Mouse (Mus musculus) hindbrain, embryonic 16.5 days (tissue): ENCODE data around the gene Zscan12. TPM values are rescaled to one million over a fixed set of nuclear protein-coding genes. Genes with fewer than 3 reads are reported as not detected.

ENCODE experiments used
- ATAC-seq: fragments of 200-750 bp; cut with Nextera tagmentation; 2 replicates; pipeline ENCODE4 v1.8.0; 2017; ENCODE audit warnings: moderate TSS enrichment, moderate library complexity
- H3K27ac ChIP-seq: fragments of 300-500 bp; sonication (generic); 2 replicates; pipeline ENCODE4 v1.5.1; 2014; ENCODE audit warnings: low read depth, mild to moderate bottlenecking, control low read depth, low read length, moderate library complexity
- H3K27me3 ChIP-seq: fragments of 300-500 bp; sonication (generic); replicated peaks from 2 replicates; pipeline ENCODE4 v1.6.1; 2014; ENCODE audit warnings: low read length; ENCODE audit not compliant: control insufficient read depth, insufficient read depth
- H3K36me3 ChIP-seq: fragments of 300-500 bp; sonication (generic); 2 replicates; pipeline ENCODE4 v1.6.1; 2014; ENCODE audit warnings: mild to moderate bottlenecking, low read length, moderate library complexity, mixed read lengths; ENCODE audit not compliant: control insufficient read depth, insufficient read depth
- H3K4me1 ChIP-seq: fragments of 300-500 bp; sonication (generic); 2 replicates; pipeline ENCODE4 v1.6.1; 2014; ENCODE audit warnings: low read depth, low read length; ENCODE audit not compliant: control insufficient read depth, insufficient read depth
- H3K4me2 ChIP-seq: fragments of 300-500 bp; sonication (generic); 2 replicates; pipeline ENCODE4 v1.6.1; 2014; ENCODE audit warnings: mild to moderate bottlenecking, low read length, control low read depth, moderate library complexity
- H3K4me3 ChIP-seq: fragments of 300-500 bp; sonication (generic); 2 replicates; pipeline ENCODE4 v1.5.1; 2014; ENCODE audit warnings: mild to moderate bottlenecking, low read length, control low read depth, moderate library complexity
- H3K9ac ChIP-seq: fragments of 300-500 bp; sonication (generic); 2 replicates; pipeline ENCODE4 v1.6.1; 2014; ENCODE audit warnings: low read depth, mild to moderate bottlenecking, control low read depth, low read length, moderate library complexity
- H3K9me3 ChIP-seq: fragments of 300-500 bp; sonication (generic); 2 replicates; pipeline ENCODE4 v1.6.1; 2014; ENCODE audit warnings: mild to moderate bottlenecking, low read length, moderate library complexity; ENCODE audit not compliant: control insufficient read depth
- WGBS: fragments of 180-500 bp; shearing (Covaris S2); extraction: QIAGEN DNeasy Blood & Tissue Kit; methylation state at CpG from one replicate; pipeline ENCODE4 v1.1.7; 2014; 5-methylcytosine and 5-hydroxymethylcytosine counted together
- polyA plus RNA-seq: library from polyadenylated mRNA; unstranded; fragments of >200 nt; fragmentation: Nextera tagmentation; extraction: Ambion mirVana; gene quantifications from 2 replicates; pipeline ENCODE4 v1.2.1, GENCODE M21; 2015

The Zscan12 gene
- polyA plus RNA-seq: 10.1 and 12.0 TPM in 2 replicates

DNA sequence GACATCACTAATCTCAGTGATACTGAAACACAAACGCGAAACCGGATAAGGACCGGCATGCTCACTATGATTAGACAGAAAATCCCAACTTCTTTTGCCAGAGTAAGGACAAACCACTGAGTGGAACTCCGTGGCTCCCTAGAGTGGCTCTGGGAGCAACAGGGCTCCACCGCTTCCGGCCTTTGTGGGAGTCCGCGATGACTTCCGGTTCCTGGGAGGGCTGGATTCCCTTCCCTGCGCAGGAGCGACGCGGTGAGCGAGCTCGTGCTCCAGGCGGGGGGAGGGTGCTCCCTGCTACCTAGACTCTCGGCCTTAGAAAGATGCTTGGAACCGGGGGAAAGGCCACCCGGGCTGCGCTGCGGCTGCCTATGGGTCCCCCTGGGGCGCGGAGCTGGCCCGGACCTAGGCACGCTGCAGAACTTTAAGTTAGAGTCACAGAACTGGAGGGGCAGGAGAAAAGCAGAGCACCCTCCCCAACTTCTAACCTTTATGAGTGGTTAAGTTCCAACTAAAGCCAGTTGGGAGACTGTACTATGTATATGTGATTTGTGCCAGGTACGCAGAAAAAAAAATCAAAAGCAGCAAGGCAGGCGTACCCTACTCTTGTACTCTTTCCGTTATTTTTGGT is at the start of gene Zscan12:
Zscan12 (plus strand) TSS at position 200 of the 628 bp plus-strand sequence.
- Histone ChIP-seq H3K9me3 (no peaks in the 10 kb centered on the region), H3K4me3 (peak within 1 kb of the TSS; percentile 94), H3K27ac (peak within 1 kb of the TSS; percentile 77), H3K4me1 (peaks cover 17% of the 10 kb centered on the region), H3K36me3 (no peaks in the 10 kb centered on the region), H3K27me3 (no peaks in the 10 kb centered on the region), H3K9ac (peak within 1 kb of the TSS; percentile 94), H3K4me2 (peak within 1 kb of the TSS; percentile 68)
- WGBS: 1% methylated on average over 24 of the region's 29 CpGs
- peak; percentile 100 for ATAC-seq

GRCm38 (mm10) chr13:21312854-21313253 is 49.8 kb upstream of the Zscan12 start:
- Histone ChIP-seq H3K36me3 (no peaks in the 10 kb centered on the region), H3K27me3 (no peaks in the 10 kb centered on the region), H3K27ac (no peak overlapping the region), H3K4me1 (no peaks in the 10 kb centered on the region), H3K9ac (no peak overlapping the region), H3K4me3 (no peak overlapping the region), H3K9me3 (no peaks in the 10 kb centered on the region), H3K4me2 (no peak overlapping the region)
- no peak for ATAC-seq
- 39% methylated on average over 4 of the region's 5 CpGs for WGBS

DNA sequence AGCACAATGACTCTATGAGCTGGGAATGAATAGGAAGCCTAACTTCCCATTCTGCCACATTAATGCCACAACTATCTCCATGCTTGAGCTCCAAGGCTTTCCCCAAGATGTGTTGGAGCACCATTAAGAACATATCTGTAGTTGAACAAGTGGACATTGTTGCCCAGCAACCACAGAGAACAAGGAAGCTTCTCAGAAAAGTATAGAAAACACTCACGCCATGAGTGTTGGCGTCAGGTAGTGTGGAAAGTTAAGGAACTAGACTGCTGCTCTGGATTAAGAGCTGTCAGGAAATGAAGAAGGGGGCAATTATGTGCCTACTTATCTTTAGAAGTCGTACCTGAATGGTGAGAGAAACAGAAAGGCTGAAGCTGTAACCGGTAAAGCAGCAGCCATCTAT is 48.7 kb upstream of the Zscan12 start:
- WGBS: 91% methylated on average over 4 of the region's 4 CpGs
- Histone ChIP-seq H3K27me3 (no peaks in the 10 kb centered on the region), H3K27ac (no peak overlapping the region), H3K36me3 (no peaks in the 10 kb centered on the region), H3K4me1 (no peaks in the 10 kb centered on the region), H3K9me3 (no peaks in the 10 kb centered on the region), H3K4me2 (no peak overlapping the region), H3K4me3 (no peak overlapping the region), H3K9ac (no peak overlapping the region)
- no peak for ATAC-seq

GRCm38 (mm10) chr13:21320262-21320661 is 42.4 kb upstream of the Zscan12 start:
- 82% methylated on average over 3 of the region's 3 CpGs for WGBS
- no peak overlapping the region for H3K27ac ChIP-seq
- no peak overlapping the region for H3K4me3 ChIP-seq

DNA sequence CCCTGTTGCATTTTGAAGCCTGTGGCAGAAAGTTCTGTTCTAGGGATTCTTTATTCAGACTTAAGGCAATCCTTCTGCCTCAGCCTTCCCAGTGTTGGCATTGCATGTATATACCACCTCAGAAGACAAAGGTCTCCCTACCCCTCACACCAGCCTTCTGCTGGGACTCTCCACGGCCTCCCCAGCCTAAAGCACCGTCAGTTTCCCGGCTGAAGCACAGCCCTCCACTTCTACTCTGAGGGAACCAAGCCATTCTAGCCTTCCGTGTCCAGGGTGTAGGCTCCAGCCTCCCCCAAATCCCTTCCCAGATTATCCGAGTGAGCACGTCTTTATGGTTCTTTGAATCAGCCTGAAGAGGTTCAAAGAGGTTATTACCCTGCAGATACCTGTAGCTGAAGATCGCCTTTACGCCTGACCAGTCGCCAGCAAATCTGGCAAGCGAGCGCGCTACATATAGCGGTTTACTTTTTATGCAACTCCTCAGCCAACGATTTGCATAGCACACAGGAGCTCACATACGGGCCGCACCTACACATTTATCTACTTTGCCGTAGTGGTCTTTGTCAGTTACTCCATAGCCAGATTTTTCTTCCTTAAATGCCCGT is 40.6 kb upstream of the Zscan12 start:
- ATAC-seq: peak; percentile 60
- Histone ChIP-seq H3K4me1 (no peaks in the 10 kb centered on the region; the same call in none of the 2 replicates), H3K9ac (peak overlapping the region; percentile 42; the same call in 1 of the 2 replicates), H3K36me3 (no peaks in the 10 kb centered on the region), H3K4me3 (peak overlapping the region; percentile 45), H3K27me3 (no peaks in the 10 kb centered on the region), H3K4me2 (peak overlapping the region; percentile 60), H3K27ac (no peak overlapping the region), H3K9me3 (no peaks in the 10 kb centered on the region)
- WGBS: 2% methylated on average over 18 of the region's 18 CpGs

More at GRCm38 (mm10) chr13:21320262-21320661, 42.4 kb upstream of the Zscan12 start:
- Histone ChIP-seq H3K9me3 (no peaks in the 10 kb centered on the region), H3K27me3 (no peaks in the 10 kb centered on the region), H3K9ac (no peak overlapping the region), H3K4me1 (no peaks in the 10 kb centered on the region), H3K36me3 (no peaks in the 10 kb centered on the region), H3K4me2 (no peak overlapping the region)
- ATAC-seq: no peak

GRCm38 (mm10) chr13:21322509-21323375 is 39.9 kb upstream of the Zscan12 start:
- 14% methylated on average over 18 of the region's 18 CpGs for WGBS
- peak overlapping the region; percentile 60 for H3K4me2 ChIP-seq
- peaks cover 6% of the 10 kb centered on the region for H3K4me1 ChIP-seq
- H3K27me3 ChIP-seq: no peaks in the 10 kb centered on the region
- H3K36me3 ChIP-seq: no peaks in the 10 kb centered on the region
- no peak overlapping the region for H3K9ac ChIP-seq
- no peak for ATAC-seq
- H3K9me3 ChIP-seq: no peaks in the 10 kb centered on the region
- no peak overlapping the region for H3K27ac ChIP-seq
- peak overlapping the region; percentile 45 for H3K4me3 ChIP-seq

- Histone ChIP-seq H3K4me3 (peak overlapping the region; percentile 45), H3K9ac (no peak overlapping the region), H3K4me2 (peak overlapping the region; percentile 60), H3K9me3 (no peaks in the 10 kb centered on the region), H3K36me3 (no peaks in the 10 kb centered on the region), H3K27ac (no peak overlapping the region), H3K4me1 (peaks cover 7% of the 10 kb centered on the region), H3K27me3 (no peaks in the 10 kb centered on the region)
- no peak for ATAC-seq
- 64% methylated on average over 6 of the region's 6 CpGs for whole genome bisulfite sequencing
These were observed 39.2 kb upstream of the Zscan12 start for GRCm38 (mm10) chr13:21323405-21323804.

DNA sequence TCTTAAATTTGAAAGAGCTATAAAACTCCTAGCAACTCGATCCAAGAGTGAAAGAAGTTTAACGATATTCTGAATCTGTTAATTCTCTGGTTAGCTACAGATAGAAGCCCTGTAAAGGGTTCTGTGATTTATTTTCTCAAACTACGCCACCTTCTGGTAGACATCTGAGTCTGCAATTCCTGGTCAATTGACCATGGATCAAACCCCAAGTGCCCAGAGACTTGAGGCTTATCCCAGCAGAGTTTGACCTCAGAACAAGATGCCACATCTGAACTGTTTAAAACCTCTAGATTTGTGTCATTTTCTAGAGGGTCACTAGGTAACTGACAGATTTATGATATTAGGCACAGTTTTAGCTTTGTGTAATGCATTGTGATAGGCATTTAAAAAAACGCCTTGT is 36.4 kb upstream of the Zscan12 start:
- no peaks in the 10 kb centered on the region for H3K27me3 ChIP-seq
- H3K27ac ChIP-seq: no peak overlapping the region
- no peaks in the 10 kb centered on the region for H3K9me3 ChIP-seq
- no peaks in the 10 kb centered on the region for H3K36me3 ChIP-seq
- peak overlapping the region; percentile 89 for H3K4me2 ChIP-seq
- H3K4me1 ChIP-seq: peaks cover 7% of the 10 kb centered on the region
- H3K4me3 ChIP-seq: peak overlapping the region; percentile 50; the same call in 1 of the 2 replicates
- no peak overlapping the region for H3K9ac ChIP-seq
- peak; percentile 17; the same call in 1 of the 2 replicates for ATAC-seq
- 7% methylated on average over 4 of the region's 4 CpGs for WGBS
